Mouse (Mus musculus) lung, postnatal 0 days (tissue): ENCODE measurements around the gene Rev1.

Experiments used
- CTCF ChIP-seq: IDR thresholded peaks from 2 replicates; pipeline ENCODE4 v1.5.1; 2016; ENCODE audit warnings: antibody characterized with exemption, mild to moderate bottlenecking
- EP300 ChIP-seq: IDR thresholded peaks from 2 replicates; pipeline ENCODE4 v1.6.1; 2016; ENCODE audit warnings: antibody characterized with exemption, mild to moderate bottlenecking, control low read depth

DNA sequence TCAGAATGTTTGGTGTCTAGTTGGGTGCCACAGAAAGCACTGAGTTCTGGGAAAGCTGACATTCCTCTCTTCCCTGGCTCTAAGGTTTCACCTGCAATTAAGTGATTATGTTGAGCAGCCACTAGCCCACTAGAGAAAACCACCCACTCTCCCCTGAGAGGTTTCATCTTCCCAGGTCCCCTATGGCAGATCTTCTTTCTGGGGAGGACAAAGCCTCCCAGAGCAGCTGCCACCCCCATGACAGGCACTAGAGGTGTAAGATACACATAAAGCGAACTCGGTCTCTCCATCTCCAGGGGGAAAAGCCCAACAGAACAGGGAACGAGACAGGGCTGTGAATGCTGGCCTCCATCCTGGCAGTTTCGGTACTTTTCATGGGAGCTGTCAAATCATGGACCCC, 42.3 kb upstream of the Rev1 start:
- no peak for TF ChIP-seq CTCF
- TF ChIP-seq EP300 = no peak
